Mouse (Mus musculus) stomach, postnatal 0 days (tissue): ENCODE measurements at regions not wholly inside any gene's neighbourhood (a gene's known extent, or its start where the extent isn't known, plus 50 kb on each side); places are given as distances from the start of the nearest gene placed in this dataset.
"Not testable (repeated sequence)": the region's sequence is repeated elsewhere in the genome, so short reads cannot be mapped to it uniquely, and the experiment has no call there.

Experiments used
- ATAC-seq: fragments of 200-750 bp; cut with Nextera tagmentation; 2 replicates; pipeline ENCODE4 v1.8.0; 2017; ENCODE audit not compliant: low FRiP score, low TSS enrichment
- DNase-seq: peaks from one replicate; pipeline ENCODE4 v3.0.0-alpha.2; 2016; ENCODE audit warnings: low spot score
- H3K27ac ChIP-seq: fragments of 300-500 bp; sonication (generic); replicated peaks from 2 replicates; pipeline ENCODE4 v1.5.1; 2014; ENCODE audit warnings: mild to moderate bottlenecking, control low read depth
- H3K27me3 ChIP-seq: fragments of 300-500 bp; sonication (generic); 2 replicates; pipeline ENCODE4 v1.6.1; 2014; ENCODE audit warnings: low read length; ENCODE audit not compliant: control insufficient read depth, insufficient read depth
- H3K36me3 ChIP-seq: fragments of 300-500 bp; sonication (generic); 2 replicates; pipeline ENCODE4 v1.6.1; 2014; ENCODE audit warnings: low read length, mixed read lengths; ENCODE audit not compliant: control insufficient read depth, insufficient read depth
- H3K4me1 ChIP-seq: fragments of 300-500 bp; sonication (generic); replicated peaks from 2 replicates; pipeline ENCODE4 v1.6.1; 2014; ENCODE audit warnings: antibody characterized with exemption; ENCODE audit not compliant: control insufficient read depth, insufficient read depth
- H3K4me2 ChIP-seq: fragments of 300-500 bp; sonication (generic); replicated peaks from 2 replicates; pipeline ENCODE4 v1.6.1; 2014; ENCODE audit warnings: low read depth, mild to moderate bottlenecking, control low read depth, moderate library complexity
- H3K4me3 ChIP-seq: fragments of 300-500 bp; sonication (generic); 2 replicates; pipeline ENCODE4 v1.5.1; 2014; ENCODE audit warnings: low read depth, low read length, control low read depth
- H3K9ac ChIP-seq: fragments of 300-500 bp; sonication (generic); 2 replicates; pipeline ENCODE4 v1.6.1; 2014; ENCODE audit warnings: mild to moderate bottlenecking, low read length, control low read depth, mixed read lengths
- H3K9me3 ChIP-seq: fragments of 300-500 bp; sonication (generic); 2 replicates; pipeline ENCODE4 v1.6.1; 2016; ENCODE audit warnings: low read length; ENCODE audit not compliant: control insufficient read depth
- CTCF ChIP-seq: IDR thresholded peaks from 2 replicates; pipeline ENCODE4 v1.5.1; 2016; ENCODE audit warnings: antibody characterized with exemption, low read depth, mild to moderate bottlenecking, moderate library complexity
- EP300 ChIP-seq: optimal IDR thresholded peaks from 2 replicates; pipeline ENCODE3; 2016; ENCODE audit warnings: antibody characterized with exemption
- WGBS: fragments of 180-500 bp; shearing (Covaris S2); extraction: QIAGEN DNeasy Blood & Tissue Kit; methylation state at CpG from one replicate; pipeline ENCODE4 v1.1.7; 2014; 5-methylcytosine and 5-hydroxymethylcytosine counted together

- no peak for ATAC-seq
These were observed 172.9 kb upstream of the Pmfbp1 start for GRCm38 (mm10) chr8:109320955-109321354.

GRCm38 (mm10) chr8:109323351-109323750, 170.5 kb upstream of the Pmfbp1 start:
- Histone ChIP-seq H3K27me3 (no peaks in the 10 kb centered on the region), H3K27ac (no peak overlapping the region), H3K9me3 (no peaks in the 10 kb centered on the region), H3K9ac (no peak overlapping the region), H3K4me3 (no peak overlapping the region), H3K4me2 (no peak overlapping the region), H3K4me1 (no peaks in the 10 kb centered on the region), H3K36me3 (no peaks in the 10 kb centered on the region)
- ATAC-seq (no peak), DNase-seq (no peak)
- WGBS, result 89% methylated on average over 2 of the region's 2 CpGs
- no peak for TF ChIP-seq CTCF
- no peak for TF ChIP-seq EP300

More at GRCm38 (mm10) chr8:109320955-109321354, 172.9 kb upstream of the Pmfbp1 start:
- Histone ChIP-seq H3K9me3 (no peaks in the 10 kb centered on the region), H3K27me3 (no peaks in the 10 kb centered on the region), H3K4me3 (no peak overlapping the region), H3K27ac (no peak overlapping the region), H3K4me1 (no peaks in the 10 kb centered on the region), H3K36me3 (no peaks in the 10 kb centered on the region), H3K4me2 (no peak overlapping the region), H3K9ac (no peak overlapping the region)
- DNase-seq, result no peak
- 76% methylated on average over 11 of the region's 11 CpGs for WGBS
- TF ChIP-seq CTCF, result no peak
- TF ChIP-seq EP300, result no peak

GRCm38 (mm10) chr8:109324241-109324640, 169.6 kb upstream of the Pmfbp1 start:
- no peaks in the 10 kb centered on the region for H3K27me3 ChIP-seq
- H3K9me3 ChIP-seq, result no peaks in the 10 kb centered on the region
- ATAC-seq, result no peak
- TF ChIP-seq CTCF (no peak), EP300 (no peak)
- no peak overlapping the region for H3K27ac ChIP-seq
- H3K4me2 ChIP-seq, result no peak overlapping the region
- 93% methylated on average over 9 of the region's 9 CpGs for WGBS
- no peaks in the 10 kb centered on the region for H3K36me3 ChIP-seq
- H3K4me3 ChIP-seq, result no peak overlapping the region
- no peaks in the 10 kb centered on the region for H3K4me1 ChIP-seq
- no peak overlapping the region for H3K9ac ChIP-seq
- DNase-seq, result no peak

- Histone ChIP-seq H3K27me3 (no peaks in the 10 kb centered on the region), H3K4me3 (no peak overlapping the region), H3K36me3 (no peaks in the 10 kb centered on the region), H3K9ac (no peak overlapping the region), H3K4me2 (no peak overlapping the region), H3K9me3 (no peaks in the 10 kb centered on the region), H3K4me1 (no peaks in the 10 kb centered on the region), H3K27ac (no peak overlapping the region)
- 43% methylated on average over 7 of the region's 7 CpGs for WGBS
- no peak for ATAC-seq
- no peak for TF ChIP-seq EP300
- no peak for TF ChIP-seq CTCF
- DNase-seq, result no peak
These were observed 157.6 kb upstream of the Pmfbp1 start for GRCm38 (mm10) chr8:109336203-109336602.

GRCm38 (mm10) chr8:109338220-109338835, 155.5 kb upstream of the Pmfbp1 start:
- no peaks in the 10 kb centered on the region for H3K4me1 ChIP-seq
- no peak for ATAC-seq
- TF ChIP-seq EP300, result no peak
- no peak for TF ChIP-seq CTCF

GRCm38 (mm10) chr8:109340647-109341046, 153.2 kb upstream of the Pmfbp1 start:
- H3K4me1 ChIP-seq, H3K27me3 ChIP-seq, H3K27ac ChIP-seq, H3K9me3 ChIP-seq, DNase-seq, H3K4me3 ChIP-seq, H3K4me2 ChIP-seq, ATAC-seq, H3K9ac ChIP-seq, H3K36me3 ChIP-seq: not testable (repeated sequence)
- WGBS, result 95% methylated on average over 21 of the region's 21 CpGs

More at GRCm38 (mm10) chr8:109338220-109338835, 155.5 kb upstream of the Pmfbp1 start:
- Histone ChIP-seq H3K27ac (no peak overlapping the region), H3K9me3 (no peaks in the 10 kb centered on the region), H3K27me3 (no peaks in the 10 kb centered on the region), H3K4me3 (no peak overlapping the region), H3K9ac (no peak overlapping the region), H3K4me2 (no peak overlapping the region), H3K36me3 (no peaks in the 10 kb centered on the region)
- no peak for DNase-seq
- 85% methylated on average over 14 of the region's 14 CpGs for WGBS
